Mouse (Mus musculus) spleen, adult 2 months (tissue): ENCODE data around the gene Wnk4.

ENCODE experiments used
- CTCF ChIP-seq: fragments of 200-500 bp; IDR thresholded peaks from 2 replicates; pipeline ENCODE4 v1.5.1; 2011; ENCODE audit warnings: mild to moderate bottlenecking, inconsistent platforms; ENCODE audit not compliant: insufficient read depth, insufficient read length, insufficient replicate concordance; ENCODE audit errors: extremely low read depth
- POLR2A ChIP-seq: fragments of 200-500 bp; IDR thresholded peaks from 2 replicates; pipeline ENCODE4 v1.6.1; 2011; ENCODE audit warnings: low read depth, low read length, inconsistent platforms

- no peak for TF ChIP-seq CTCF
- TF ChIP-seq POLR2A, result no peak
Measured at GRCm38 (mm10) chr11:101233240-101233639, 27.1 kb upstream of the Wnk4 start.
